Mouse (Mus musculus): ENCODE measurements around the gene Cdk5r2. TPM values are rescaled to one million over a fixed set of nuclear protein-coding genes. Genes with fewer than 3 reads are reported as not detected.

Cdk5r2 gene
- total and polyA plus RNA-seq, 3 experiments, result 0.04 to 0.24 TPM; not detected in 1

DNA sequence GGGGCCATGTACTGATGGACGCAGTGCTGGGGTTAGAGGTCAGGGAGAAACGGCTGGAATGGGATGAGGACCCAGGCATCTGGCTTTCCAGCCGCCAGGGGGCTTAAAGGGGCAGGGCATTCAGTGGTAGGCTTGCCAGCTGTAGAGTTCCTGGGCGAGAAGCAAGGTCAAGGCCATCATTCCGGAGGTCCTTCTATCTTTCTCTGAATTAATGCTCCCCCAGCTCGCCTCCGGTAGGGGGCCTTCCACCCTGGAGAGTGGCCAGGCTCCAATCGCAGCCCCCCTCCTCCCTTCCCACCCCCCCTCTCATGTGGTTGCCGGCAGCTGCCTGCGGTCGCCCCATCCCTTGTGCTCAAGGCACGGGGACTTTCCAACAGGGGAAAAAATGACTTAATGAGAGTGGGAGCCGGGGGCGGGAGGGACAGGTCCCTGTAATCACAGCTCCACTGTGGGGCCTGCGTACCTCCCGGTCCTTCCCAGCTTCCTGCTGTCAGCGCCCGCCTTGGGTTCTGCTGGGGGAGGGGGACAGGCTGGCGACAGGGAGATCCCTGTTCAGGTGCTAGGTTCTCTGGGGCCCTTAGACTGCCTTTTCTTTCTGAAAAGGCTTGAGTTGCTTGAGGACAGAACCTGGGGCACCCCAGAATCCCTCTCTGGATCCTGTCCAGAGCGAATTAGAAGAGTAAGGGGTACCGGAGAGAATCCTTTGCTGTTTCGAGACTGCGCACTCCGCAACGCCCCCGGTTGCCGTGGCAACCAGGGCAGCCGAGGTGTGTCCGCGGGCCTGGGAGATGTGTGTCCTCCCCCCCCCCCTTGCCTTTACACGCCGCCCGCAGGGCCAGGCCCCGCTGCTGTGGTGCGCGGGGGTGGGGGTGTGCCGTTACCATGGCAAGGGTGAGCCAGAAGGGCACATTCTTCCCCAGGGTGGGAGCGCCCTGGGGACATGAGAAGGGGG is 48.1 kb upstream of the Cdk5r2 start:
- in situ Hi-C loops (cut with MboI; ENCODE audit: low pct_ligation_motif_present, low pct_unique_long_range_greater_than_20kb, low sequenced_read_pairs) (loop anchor here (5.0 kb wide), 1 partner anchor 34 kb away; the partner anchor contains the start of gene Wnt6), dilution Hi-C loops (cut with MboI; ENCODE audit: extremely low pct_ligation_motif_present, extremely low pct_unique_long_range_greater_than_20kb, low sequenced_read_pairs) (no loop called here)
- no peaks in the 10 kb centered on the region for H3K9me3 ChIP-seq (replicated peaks; ENCODE audit: low read length)
- H3K4me1 ChIP-seq (ENCODE audit: control insufficient read depth in 1 of 2, insufficient read depth in 2 of 2), result peaks cover 28 to 79% of the 10 kb centered on the region in 2 experiments
- peak overlapping the region; percentile 51; the same call in 1 of the 2 replicates for H3K9ac ChIP-seq (ENCODE audit: insufficient read depth, low read depth)
- peak overlapping the region; percentile 59 for H3K4me2 ChIP-seq (ENCODE audit: insufficient read depth, low read depth, poor library complexity, severe bottlenecking)
- H3K79me2 ChIP-seq (replicated peaks; ENCODE audit: control insufficient read depth, extremely low read depth, insufficient read depth, poor library complexity, severe bottlenecking), result peaks cover 7% of the 10 kb centered on the region; the same call in 1 of the 2 replicates
- peaks cover 0 to 34% of the 10 kb centered on the region in 2 experiments for H3K36me3 ChIP-seq (replicated peaks in 1 of 2; ENCODE audit: control insufficient read depth in 1 of 2, insufficient read depth in 1 of 2, low read length in 1 of 2)
- peak overlapping the region; percentile 26 to 47 (median 30) for H3K4me3 ChIP-seq (replicated peaks in 1 of 3; ENCODE audit: low read depth in 2 of 3, low read length in 2 of 3, poor library complexity in 1 of 3)
- peak; percentile 95 for DNase-seq (ENCODE audit: extremely low read depth)
- no peaks in the 10 kb centered on the region for H3K27me3 ChIP-seq (replicated peaks)
- peak overlapping the region; percentile 79 for H3K27ac ChIP-seq (ENCODE audit: insufficient read depth, low read depth)
- TF ChIP-seq CHD1 (IDR thresholded peaks at IDR 0.05; ENCODE audit: low read depth, low read length) (no peak), PAX5 (IDR thresholded peaks at IDR 0.05; ENCODE audit: low read length) (no peak), ZKSCAN1 (IDR thresholded peaks at IDR 0.05; ENCODE audit: borderline replicate concordance, low read depth, low read length) (no peak), MAX (IDR thresholded peaks at IDR 0.05; ENCODE audit: low read length) (peak; percentile 28; the same call in 1 of the 2 replicates), RCOR1 (conservative IDR thresholded peaks at IDR 0.05; ENCODE audit: low read depth, low read length) (peak; percentile 86; the same call in 1 of the 2 replicates), UBTF (IDR thresholded peaks at IDR 0.05; ENCODE audit: low read depth, low read length) (no peak), EP300 (IDR thresholded peaks at IDR 0.05; ENCODE audit: low read length) (peak; percentile 92), JUN (IDR thresholded peaks at IDR 0.05; ENCODE audit: insufficient read depth, low read depth, low read length) (peak; percentile 81), KAT2A (IDR thresholded peaks at IDR 0.05; ENCODE audit: insufficient replicate concordance, low read length) (no peak), NRF1 (IDR thresholded peaks at IDR 0.05; ENCODE audit: low read depth, low read length) (peak; percentile 70), POLR2AphosphoS2 (IDR thresholded peaks at IDR 0.05; ENCODE audit: low read depth, low read length) (peak; percentile 91), ZC3H11A (IDR thresholded peaks at IDR 0.05; ENCODE audit: low read depth, low read length) (no peak), USF1 (IDR thresholded peaks at IDR 0.05; ENCODE audit: low read depth, low read length) (no peak), POLR2A (IDR thresholded peaks at IDR 0.05; ENCODE audit: low read depth, low read length) (peak; percentile 24), USF2 (conservative IDR thresholded peaks at IDR 0.05; ENCODE audit: low read depth, low read length) (no peak), RAD21 (IDR thresholded peaks at IDR 0.05; ENCODE audit: low read depth, low read length) (peak; percentile 20), CTCF (conservative IDR thresholded peaks at IDR 0.05 in 1 of 2, IDR thresholded peaks at IDR 0.05 in 1 of 2; ENCODE audit: low read depth in 2 of 2, low read length in 2 of 2) (peak; percentile 21 to 62; a peak in 3 of 4 replicates), TBP (conservative IDR thresholded peaks at IDR 0.05; ENCODE audit: low read depth, low read length) (no peak), GABPA (IDR thresholded peaks at IDR 0.05; ENCODE audit: insufficient replicate concordance, low read depth, low read length) (no peak), BHLHE40 (IDR thresholded peaks at IDR 0.05; ENCODE audit: low read depth, low read length) (peak; percentile 96), ZNF384 (IDR thresholded peaks at IDR 0.05; ENCODE audit: low read depth, low read length) (no peak), MAFK (IDR thresholded peaks at IDR 0.05; ENCODE audit: insufficient replicate concordance, low read length) (no peak), HCFC1 (IDR thresholded peaks at IDR 0.05; ENCODE audit: low read depth, low read length) (no peak; the same call in 1 of the 2 replicates), ETS1 (conservative IDR thresholded peaks at IDR 0.05; ENCODE audit: low read depth, low read length) (peak; percentile 95), ZMIZ1 (IDR thresholded peaks at IDR 0.05; ENCODE audit: low read depth, low read length) (no peak; the same call in none of the 2 replicates), E2F4 (IDR thresholded peaks at IDR 0.05; ENCODE audit: insufficient replicate concordance, low read depth, low read length) (no peak), NELFE (IDR thresholded peaks at IDR 0.05; ENCODE audit: low read depth, low read length) (no peak), MAZ (IDR thresholded peaks at IDR 0.05; ENCODE audit: low read depth, low read length) (peak; percentile 99), SMC3 (IDR thresholded peaks at IDR 0.05; ENCODE audit: low read depth, low read length) (peak; percentile 25), SIN3A (IDR thresholded peaks at IDR 0.05; ENCODE audit: low read length) (peak; percentile 68), MXI1 (IDR thresholded peaks at IDR 0.05; ENCODE audit: low read depth, low read length) (peak; percentile 74), IRF4 (IDR thresholded peaks at IDR 0.05; ENCODE audit: low read depth, low read length) (peak; percentile 94), TCF12 (IDR thresholded peaks at IDR 0.05; ENCODE audit: low read depth, low read length) (peak; percentile 99), CHD2 (IDR thresholded peaks at IDR 0.05; ENCODE audit: low read length) (peak; percentile 90), ELF1 (IDR thresholded peaks at IDR 0.05; ENCODE audit: low read depth, low read length) (peak; percentile 16), MYC (IDR thresholded peaks at IDR 0.05; ENCODE audit: low read depth, low read length) (peak; percentile 56; the same call in 1 of the 2 replicates), MEF2A (IDR thresholded peaks at IDR 0.05; ENCODE audit: borderline replicate concordance, low read depth, low read length) (peak; percentile 89)
